Mouse (Mus musculus): Measurements from ENCODE around the gene Itpkc.
A peak's percentile ranks its signal among the peaks of the same experiment; 100 is the strongest.

The Itpkc gene

DNA sequence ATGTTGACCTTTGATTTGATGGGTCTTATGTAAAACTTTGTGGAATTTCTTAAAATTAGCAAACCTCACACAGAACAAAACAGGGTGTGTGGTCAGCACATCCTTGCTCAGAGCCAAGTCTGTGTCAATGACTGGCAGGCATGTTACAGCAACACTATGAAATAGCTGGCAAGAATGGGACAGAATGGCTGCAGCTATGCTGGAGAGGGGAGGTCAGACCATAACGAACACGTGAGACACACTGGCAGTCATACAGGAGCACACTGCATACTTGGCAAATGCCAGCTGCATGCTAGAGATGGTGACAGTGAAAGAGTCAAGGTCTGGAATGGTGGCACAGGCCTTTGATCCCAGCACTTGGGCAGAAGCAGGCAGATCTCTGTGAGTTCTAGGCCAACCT, 7.3 kb upstream of the Itpkc start:
- no peak for DNase-seq

DNA sequence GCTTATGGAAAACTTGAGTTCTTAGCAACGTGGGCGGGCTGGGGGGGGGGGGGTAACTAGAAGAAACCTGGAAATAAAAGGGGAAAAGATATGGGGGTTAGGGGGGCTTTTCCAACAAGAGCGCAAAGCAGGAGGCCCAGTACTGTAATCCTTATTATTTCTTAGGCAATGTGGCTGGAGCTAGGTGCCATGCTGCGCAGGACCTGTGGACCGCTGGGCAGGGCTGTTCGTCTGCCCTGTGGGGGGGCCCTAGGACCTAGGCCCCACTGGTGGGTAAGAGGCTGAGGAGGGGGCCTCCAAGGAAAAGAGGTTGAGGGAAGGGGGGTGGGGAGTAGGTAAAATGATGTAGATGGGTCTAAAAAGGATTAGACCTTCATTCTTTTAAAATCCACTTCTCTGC, 4.8 kb upstream of the Itpkc start:
- DNase-seq: no peak

DNA sequence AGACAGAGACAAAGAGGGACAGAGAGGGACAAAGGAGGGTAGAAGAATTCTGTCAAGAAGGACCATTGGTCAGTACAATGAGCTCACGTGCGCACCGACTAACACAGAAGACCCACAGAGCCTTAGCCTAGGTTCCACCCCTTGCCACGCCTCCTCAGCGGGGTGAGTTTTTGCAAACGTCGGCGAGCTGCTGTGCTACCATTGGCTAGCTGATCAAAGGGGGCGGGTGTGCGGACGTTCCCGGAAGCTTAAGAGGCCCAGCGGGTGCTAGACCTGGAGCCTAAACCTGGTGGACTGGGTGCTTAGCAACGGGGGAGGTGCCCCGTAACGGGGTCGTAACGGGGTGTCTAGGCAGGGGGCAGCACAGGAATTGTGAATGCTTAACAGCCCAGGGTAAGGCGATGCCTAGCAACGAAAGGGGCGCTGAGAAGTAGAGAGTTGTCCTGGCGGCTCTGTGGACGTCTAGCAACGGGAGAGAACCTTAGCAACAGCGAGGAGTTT, 4.4 kb upstream of the Itpkc start, which contains the start of gene Coq8b:
TSS of gene Coq8b (plus strand) at position 243 of the 501 bp plus-strand sequence.
- DNase-seq: peak; percentile 97

DNA sequence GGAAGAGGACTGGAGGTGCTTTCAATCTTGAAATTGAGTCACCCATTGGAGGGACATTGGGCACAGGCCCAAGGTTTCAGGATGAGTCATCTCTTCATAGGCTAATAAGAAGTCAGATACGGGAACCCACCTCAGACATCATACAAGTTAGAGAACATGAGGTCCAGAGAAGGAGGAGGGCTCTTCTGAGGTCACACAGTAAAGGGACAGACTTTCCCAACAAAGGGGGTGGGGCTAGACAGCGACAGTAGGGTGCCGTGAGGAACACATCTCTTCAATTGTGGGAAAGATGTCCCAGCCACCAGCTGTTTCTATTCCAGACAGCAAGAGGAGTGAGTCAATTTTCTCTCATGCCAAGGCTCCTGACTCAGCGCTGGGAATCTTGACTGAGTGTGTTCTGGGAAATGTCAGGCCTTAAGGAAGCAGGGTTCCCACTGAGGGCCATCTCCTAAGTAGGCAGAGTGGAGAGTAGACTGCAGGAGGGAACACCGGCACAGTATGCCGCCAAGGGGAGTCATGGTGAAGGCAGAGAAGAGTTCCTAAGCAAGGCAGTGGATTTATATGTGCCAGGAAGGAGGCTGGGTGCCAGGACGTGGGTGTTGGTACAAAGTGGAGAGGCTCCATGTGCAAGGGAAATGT, 3.4 kb upstream of the Itpkc start:
- DNase-seq: no peak

DNA sequence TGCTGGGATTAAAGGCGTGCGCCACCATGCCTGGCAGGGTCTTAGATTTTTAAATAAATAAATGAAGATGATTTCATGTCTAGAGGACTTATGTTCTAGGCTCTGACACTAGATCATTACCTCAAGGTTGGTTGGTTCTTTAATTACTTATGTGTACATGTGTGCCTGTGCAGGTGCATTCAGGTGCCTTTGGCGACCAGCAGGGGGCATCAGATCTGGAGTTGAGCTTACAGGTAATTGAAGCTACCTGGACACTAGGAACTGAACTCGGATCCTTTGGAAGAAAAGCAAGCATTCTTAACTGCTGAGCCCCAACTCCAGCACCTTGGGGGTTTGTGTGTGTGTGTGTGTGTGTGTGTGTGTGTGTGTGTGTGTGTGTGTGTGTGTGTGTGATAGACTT, 2.3 kb upstream of the Itpkc start:
- no peak for DNase-seq

DNA sequence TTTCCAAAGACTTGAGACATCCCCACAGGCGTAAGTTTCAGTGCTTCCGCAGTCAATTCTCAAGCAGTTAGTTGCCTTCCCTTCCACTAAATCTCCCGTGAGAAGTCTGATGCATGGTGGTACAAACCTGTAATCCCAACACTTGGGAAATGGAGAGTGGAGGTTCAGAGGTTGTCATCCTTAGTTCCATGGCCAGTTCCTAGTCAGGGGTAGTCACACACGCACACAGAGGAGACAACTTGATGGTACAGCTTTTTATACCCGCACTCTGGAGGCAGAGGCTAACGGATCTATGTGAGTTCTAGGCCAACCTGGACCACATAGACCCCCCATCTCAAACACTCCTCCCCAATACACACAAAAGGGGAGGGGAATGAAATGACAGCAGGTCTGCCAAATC, 404 bp upstream of the Itpkc start:
- no peak for DNase-seq

DNA sequence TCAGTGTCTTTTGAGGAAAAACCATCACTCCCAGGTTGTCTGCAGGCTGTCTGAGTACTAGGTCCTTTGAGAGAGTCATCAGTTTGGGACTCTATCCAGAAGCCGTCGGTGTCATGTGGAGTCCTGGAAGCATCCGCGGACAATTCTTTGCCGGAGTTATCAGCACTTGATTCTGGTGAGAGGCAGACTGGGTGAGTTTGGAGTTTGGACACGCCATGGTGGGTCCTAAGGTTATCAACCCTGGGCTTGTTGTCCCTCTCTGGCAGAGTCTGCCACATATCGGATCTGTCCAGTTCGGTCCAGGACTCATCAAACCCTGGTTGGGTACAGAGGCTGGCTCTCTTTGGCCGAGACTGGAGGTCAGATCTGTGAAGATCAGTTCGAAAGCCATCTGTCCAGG, 785 bp downstream of the Itpkc start:
- DNase-seq: no peak

DNA sequence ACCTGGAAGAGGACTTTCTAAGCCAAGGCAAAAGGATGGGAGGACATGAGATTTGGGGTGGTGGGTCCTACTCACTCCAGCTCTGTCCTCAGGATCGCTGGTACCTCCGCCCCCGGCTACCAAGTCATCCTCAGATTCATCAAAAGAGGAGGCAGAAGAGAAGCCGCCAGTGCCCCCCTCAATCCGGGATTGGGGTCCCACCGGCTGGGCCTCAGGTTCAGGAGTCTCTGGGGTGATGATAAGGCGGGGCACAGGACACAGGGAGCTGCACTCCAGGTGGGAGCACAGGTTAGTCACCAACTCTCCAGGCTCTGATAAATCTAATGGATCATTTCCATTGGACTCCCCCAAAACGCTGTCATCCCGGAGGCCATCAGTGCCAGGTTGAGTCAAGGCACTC, 1.2 kb downstream of the Itpkc start:
- DNase-seq: no peak

DNA sequence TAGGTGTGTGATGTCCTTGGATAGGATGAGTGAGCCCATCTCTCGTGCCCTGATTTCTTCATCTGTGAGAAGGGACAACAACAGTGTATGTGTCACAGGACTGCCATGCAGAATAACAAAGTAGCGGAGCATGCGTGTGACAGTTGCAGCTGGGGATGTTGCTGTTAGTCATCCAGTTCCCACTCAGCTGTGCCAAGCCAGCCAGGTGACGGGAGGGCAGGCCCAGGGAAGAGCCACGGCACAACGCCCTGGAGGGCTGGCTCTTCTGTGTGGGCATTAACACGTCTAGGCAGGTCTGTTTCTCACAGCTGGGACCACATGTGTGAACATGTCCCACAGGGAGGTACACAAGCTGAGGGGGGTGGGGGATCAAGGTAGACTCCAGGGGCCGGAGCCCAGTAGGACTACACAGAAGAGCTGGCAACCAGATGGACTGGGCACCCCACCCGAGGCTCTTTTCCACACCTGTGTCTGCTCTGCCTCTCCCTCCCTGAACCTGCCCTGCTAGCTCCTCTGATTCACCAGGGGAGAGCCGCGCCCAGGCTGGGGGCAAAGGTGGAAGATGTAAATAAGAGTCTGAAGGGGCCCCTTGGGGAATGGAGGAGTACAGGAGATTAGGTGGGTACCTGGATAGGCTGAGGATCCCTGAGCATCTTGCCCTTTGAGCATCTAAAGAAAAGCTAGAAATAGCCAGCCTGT, 3.4 kb downstream of the Itpkc start:
- DNase-seq: no peak

DNA sequence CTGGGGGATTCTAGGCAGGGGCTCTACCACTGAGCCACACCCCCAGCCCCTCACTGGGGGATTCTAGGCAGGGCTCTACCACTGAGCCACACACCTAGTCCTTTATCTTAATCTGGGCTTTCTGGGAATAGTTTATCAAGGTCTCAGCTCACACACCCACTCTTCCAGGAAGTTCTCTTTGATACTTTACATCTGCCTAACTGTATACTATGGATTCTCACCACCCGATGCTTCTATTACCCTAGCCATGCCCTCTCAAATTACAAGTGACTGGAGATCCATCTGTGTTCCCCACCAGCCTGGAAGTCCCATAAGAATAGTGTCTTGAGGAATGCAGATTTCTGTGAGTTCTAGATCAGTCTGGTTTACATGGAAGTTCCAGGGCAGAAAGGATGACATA, 5.9 kb downstream of the Itpkc start:
- DNase-seq: no peak

DNA sequence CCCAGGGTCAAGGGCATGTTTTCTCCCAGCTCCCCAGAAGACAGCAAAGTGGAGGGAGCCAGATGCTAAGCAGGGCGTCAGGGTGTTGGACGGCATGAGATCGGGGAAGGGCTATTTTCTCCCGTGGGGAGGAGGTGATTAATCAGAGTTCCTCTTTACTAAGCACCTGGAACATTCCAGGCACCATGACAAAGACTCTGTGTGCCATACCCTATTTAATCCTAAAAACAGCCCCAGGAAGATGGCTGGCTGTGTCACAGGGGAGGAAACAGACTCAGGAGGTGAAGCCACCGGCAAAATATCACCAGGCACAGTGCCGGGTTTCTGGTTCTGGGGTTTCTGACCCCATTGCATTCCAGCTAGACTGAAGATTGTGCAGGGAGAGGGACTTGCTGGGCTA, 6.5 kb downstream of the Itpkc start:
- DNase-seq: no peak

DNA sequence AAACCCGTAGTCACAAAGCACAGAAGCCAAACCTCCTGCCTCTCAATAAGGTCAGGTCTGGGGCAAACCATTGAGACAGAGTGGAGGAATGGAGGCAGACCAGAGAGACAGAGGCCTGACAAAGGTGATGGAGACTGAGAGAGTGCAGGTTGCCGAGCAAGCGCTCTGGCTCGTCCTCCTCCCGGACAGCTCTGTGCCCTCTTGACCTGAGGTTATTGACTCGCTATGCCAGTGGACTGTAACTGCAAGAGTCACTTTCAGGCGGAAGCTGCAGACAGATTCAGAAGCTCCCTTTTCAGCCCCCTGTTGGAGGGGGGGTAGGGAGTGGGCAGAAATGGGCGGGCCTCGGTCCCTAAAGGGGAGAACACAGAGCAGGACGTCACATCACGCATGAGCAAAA, 8.5 kb downstream of the Itpkc start:
- DNase-seq: no peak

DNA sequence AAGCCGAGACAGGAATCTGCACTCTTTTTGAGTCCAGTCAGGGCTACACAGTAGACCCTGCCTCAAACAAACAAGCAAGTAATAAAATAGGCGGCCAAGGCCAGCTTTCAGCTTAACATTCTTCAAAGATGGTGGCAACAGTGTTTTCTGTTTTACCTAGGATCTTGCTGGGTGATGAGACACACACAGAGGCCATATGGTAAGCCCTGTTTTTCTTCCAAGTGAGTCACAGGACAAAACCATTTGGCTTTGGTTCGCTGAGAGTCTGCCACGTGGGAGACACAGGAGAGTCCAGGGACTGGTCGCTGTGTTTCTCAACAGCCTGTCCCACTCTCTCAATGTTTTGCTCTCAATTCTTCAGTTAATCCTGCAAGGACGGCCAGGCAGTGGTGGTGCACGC, 9.9 kb downstream of the Itpkc start:
- DNase-seq: no peak

DNA sequence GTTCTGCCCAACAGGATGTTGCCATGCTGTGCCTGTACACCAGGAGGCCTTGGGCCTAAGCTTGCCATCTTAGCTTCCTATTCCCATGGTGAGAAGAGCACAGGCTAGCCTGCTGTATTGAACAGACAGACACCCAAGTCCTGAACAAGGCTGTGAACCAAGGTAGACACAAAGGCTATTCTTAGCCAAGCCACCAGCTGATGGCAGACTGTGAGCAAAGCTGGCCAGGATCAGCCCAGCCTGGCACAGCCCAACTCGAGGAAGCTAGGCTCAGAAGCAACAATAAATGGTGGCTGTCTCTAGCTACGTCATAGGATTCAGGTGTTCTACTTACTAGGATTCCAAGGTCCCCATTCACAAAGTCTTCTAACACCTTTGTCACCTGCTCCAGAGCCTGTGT, 15.8 kb downstream of the Itpkc start:
- no peak for DNase-seq

DNA sequence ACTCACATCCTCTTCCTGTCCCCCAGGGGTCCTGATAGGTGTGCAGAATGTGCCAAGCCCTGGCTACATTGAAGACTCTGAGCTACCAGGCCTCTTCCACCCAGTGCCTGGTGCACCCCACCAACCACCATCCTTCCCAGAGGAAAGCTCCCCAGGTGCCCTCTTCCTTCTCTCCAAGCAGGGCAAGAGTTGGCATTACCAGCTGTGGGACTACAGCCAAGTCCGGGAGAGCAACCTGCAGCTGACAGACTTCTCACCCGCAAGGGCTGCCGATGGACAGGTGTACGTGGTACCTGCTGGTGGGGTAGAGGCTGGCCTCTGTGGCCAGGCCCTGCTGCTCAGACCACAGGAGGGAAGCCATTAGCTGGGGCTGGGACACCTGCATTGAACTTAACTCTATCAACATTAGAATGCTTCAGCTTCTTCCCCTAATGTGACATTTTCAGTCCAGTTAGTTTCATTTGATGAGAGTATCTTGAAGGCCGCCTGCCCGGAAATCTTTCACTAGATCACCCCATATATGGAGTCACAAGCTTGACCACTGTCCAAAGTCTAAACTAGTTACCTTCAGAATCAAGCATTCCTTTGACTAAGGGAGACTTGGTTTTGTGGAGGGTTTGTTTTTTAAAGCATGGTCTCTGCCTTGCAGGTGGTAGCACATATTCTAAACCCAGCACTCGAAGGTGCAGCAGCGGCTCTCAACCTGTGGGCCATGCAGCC, 24.6 kb downstream of the Itpkc start:
- DNase-seq: peak; percentile 65

DNA sequence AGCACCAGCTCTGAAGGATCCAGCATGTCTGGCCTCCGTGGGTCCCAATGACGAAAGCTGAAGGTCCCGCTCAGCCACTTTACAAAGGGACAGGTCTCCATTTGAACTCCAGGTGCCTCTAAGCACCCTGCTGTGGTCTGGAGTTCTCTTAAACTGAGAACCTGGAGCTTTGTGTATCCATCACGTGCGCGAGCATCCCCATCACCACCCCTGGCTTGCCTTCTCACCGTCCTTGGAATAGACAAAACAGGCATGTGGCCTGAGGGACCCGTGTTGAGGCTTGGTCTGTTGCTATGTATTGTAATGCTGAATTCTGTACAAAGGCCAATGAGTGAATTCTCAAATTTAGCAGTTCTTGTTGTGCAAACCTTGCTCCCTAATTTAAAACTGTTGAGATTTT, 29.7 kb downstream of the Itpkc start:
- DNase-seq: no peak

DNA sequence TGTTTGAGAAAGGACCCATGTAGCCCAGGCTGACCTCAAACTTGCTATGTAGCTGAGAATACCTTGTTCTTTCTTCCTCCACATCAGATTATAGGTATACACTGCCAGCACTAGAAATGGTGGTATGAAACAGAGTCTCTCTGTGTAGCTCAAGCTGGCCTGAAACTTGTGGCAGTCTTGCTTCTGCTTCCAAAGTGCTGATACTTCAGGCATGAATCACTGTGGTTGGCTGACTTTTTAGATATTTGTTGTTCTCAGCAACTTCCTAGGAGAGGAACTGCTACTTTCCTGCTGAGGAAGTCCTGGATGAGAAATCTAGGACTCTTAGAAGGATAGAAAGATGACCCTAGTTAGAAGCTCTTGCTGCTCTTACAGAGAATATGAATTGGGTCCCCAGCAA, 30.1 kb downstream of the Itpkc start:
- no peak for DNase-seq

DNA sequence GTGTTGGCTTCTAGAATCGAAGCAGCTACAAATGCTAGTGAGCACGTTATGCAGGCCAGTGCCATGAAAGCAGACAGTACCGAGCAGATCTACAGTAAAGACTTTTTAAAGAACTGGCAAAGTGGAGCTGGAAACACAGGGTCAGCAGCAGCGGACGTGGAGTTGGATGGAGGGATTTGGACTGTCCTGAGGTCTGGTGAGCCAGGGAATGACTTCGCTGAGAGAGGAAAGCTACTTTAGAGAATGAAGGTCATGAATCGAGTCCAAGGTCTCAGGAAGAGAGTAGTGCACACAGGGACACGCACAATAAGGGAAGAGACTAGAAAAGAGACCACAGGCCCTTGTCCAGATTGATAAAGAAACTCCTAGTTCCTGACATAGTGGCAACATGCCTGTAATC, 30.8 kb downstream of the Itpkc start:
- DNase-seq: no peak

DNA sequence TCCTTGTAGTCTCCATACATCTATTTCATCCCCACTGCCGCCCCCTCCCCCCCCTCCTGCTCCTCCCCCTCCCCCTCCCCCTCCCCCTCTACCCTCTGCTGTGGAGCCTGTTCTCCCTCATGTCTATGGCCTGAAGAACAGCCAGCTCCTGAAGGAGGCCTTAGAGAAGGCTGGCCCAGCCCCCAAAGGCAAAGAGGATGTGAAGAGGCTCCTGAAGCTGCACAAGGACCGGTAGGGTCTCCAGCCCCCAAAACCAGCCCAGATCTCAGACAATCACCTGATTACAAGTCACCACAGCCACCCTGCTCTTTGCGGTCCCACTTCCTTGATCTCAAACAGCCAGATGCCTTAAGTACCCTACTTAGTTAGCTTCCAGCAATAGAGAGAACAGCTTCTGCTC, 31.3 kb downstream of the Itpkc start:
- no peak for DNase-seq

DNA sequence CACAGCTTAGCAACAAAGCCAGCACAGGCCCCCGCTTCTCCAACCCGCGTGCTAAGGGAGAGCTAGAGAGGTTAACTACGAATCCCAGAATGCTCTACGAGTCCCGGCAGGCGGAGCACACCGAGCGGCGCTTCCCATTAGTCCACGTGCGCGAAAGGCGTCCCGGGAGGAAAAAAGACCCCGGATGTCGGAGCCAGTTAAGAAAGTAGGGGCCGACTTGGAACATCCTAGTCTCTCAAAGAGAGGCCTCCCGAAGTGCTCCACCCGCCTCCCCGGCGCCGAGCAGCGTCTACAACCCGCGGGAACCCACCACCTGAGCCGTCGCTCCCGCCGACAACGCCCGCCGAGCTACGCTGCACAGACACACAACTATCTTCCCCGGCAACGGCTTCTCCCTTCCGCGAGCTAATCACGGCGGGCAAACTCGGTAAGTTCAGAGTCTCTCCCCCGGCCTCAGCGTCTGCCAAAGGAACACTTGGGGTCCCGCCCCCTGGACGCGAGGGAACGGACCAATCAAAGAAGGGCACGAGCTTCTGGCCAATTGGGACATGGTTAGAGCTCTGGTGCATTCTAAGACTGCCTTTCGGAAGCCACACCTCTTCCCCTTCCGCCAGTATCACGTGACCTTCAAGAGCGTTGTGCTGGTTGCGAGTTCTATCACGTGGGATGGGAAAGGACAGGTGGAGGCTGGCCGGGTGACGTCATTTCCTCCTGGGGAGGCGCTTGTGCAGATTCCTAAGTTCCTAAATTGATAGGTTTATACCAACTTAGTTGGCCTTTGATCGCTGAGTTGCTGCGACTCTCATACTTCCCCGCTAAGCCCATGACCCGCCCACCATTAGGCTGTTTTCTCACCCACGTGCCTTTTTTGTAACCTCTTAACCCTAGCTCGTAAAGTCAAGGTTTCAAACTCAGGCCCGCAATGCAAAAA, 32.5 kb downstream of the Itpkc start, which contains the start of the genes BC024978 and Snrpa:
TSS of gene BC024978 (plus strand) at position 101 of the 931 bp plus-strand sequence.
TSS of gene Snrpa (minus strand) at position 591 of the 931 bp plus-strand sequence.
- peak; percentile 100 for DNase-seq

DNA sequence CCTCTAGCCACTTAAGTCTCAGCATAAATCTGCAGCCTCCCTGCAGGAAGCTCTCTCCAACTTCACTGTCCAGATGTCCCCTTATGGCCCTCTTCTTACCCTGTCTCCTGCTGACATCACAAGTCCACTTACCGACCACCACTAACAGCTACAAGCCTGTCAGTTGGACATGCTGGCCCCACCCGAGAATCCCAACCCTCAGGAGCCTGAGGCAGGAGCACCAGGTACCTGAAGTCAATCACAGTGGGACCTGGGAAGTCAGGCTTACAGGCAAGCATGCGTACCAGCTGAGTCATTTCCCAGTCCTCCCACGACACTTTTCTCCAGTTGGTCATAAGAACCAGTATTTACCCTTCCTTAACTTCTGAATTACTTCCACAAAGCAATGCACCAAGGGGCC, 34.7 kb downstream of the Itpkc start:
- no peak for DNase-seq

DNA sequence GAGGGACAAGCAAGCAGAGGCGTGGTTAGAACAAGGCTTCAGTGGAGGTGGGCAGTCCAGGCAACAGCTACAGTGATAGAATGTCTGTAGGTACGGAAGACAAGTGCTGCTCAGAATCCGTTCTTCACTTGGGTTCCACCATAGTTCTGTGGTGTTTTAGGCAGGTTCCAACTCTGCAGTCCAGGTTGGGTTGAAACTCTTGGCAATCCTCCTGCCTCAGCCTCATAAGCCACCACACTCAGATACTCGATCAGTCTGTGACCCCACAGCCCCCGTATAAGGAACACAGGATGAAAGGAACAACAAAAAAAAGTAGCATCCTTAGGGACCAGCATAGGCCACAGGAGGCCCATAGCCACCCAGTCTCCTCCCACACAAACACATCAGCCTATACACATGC, 36.0 kb downstream of the Itpkc start:
- no peak for DNase-seq

All from kidney, adult 9 months (tissue).